ENCODE assay signal across 8 mouse cellular contexts in the genomic region with DNA sequence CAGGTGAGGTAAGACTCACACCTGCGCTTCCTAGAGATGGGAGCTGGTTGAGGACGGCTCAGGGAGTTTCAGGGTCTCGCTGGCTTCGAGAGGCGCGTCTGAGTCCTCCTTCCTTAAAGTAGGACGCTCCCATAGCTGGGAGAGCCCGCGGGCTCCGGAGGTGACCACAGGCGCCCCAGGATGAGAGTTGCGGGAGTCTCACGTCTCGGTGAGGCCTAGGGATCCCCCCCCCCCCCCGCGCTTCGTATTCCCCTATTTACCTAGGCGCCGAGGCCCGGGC. TPM values are rescaled to one million over a fixed set of nuclear protein-coding genes. Genes with fewer than 3 reads are reported as not detected.
DNase-seq lines count a peak whose midpoint lies in the region; ATAC-seq and TF ChIP-seq lines count a peak whose summit lies in the region.

No protein-coding gene starts in this region.

- WGBS in heart, adult 2 months, result 2% methylated on average over 19 of the region's 20 CpGs
- WGBS in forebrain, embryonic 14.5 days, result 0% methylated on average over 17 of the region's 20 CpGs
- WGBS in liver, embryonic 14.5 days (ENCODE audit: insufficient replicate concordance), result under 1% methylated on average over 20 of the region's 20 CpGs

- peak overlapping the region; percentile 66 for H3K9ac ChIP-seq in heart, adult 2 months (ENCODE audit: low read depth, low read length)
- peak overlapping the region; percentile 57 for H3K9ac ChIP-seq in forebrain, embryonic 14.5 days (ENCODE audit: low read length)
- peak overlapping the region; percentile 83 for H3K9ac ChIP-seq in liver, embryonic 14.5 days (replicated peaks)

- TF ChIP-seq EP300 in heart, adult 2 months (IDR thresholded peaks at IDR 0.05; ENCODE audit: insufficient read depth, low read depth, low read length), result no peak
- TF ChIP-seq EP300 in liver, embryonic 14.5 days (IDR thresholded peaks at IDR 0.05; ENCODE audit: low read depth), result no peak

- no peak for TF ChIP-seq POLR2A in heart, adult 2 months (IDR thresholded peaks at IDR 0.05; ENCODE audit: insufficient read depth, low read depth, low read length)

- intact Hi-C loops in heart, adult 2 months (cut with DNase I), result loop anchor here (1.0 to 2.0 kb wide), 2 partner anchors 15 to 32 kb away; no protein-coding TSS in a partner anchor

- peak overlapping the region; percentile 88 for H3K27ac ChIP-seq in heart, adult 2 months
- H3K27ac ChIP-seq in forebrain, embryonic 14.5 days (ENCODE audit: low read depth, low read length), result peak overlapping the region; percentile 30; the same call in 1 of the 2 replicates
- peak overlapping the region; percentile 74 for H3K27ac ChIP-seq in liver, embryonic 14.5 days

- peaks cover 11% of the 10 kb centered on the region for H3K4me1 ChIP-seq in heart, adult 2 months (ENCODE audit: control insufficient read depth, insufficient read depth, low read length)
- H3K4me1 ChIP-seq in forebrain, embryonic 14.5 days (ENCODE audit: control insufficient read depth, insufficient read depth, low read length), result peaks cover 26% of the 10 kb centered on the region
- peaks cover 21 to 26% of the 10 kb centered on the region in 2 experiments for H3K4me1 ChIP-seq in liver, embryonic 14.5 days (replicated peaks; ENCODE audit: control insufficient read depth in 2 of 2, insufficient read depth in 2 of 2, low read length in 1 of 2)

- H3K4me2 ChIP-seq in forebrain, embryonic 14.5 days (ENCODE audit: low read length), result peak overlapping the region; percentile 80
- peak overlapping the region; percentile 71 for H3K4me2 ChIP-seq in liver, embryonic 14.5 days (ENCODE audit: low read depth)

- peak overlapping the region; percentile 65 for H3ac ChIP-seq in C2C12 (ENCODE audit: control insufficient read depth, insufficient read length, low read depth)

- no peaks in the 10 kb centered on the region for H3K36me3 ChIP-seq in heart, adult 2 months (ENCODE audit: control insufficient read depth, insufficient read depth, low read length)
- no peaks in the 10 kb centered on the region for H3K36me3 ChIP-seq in C2C12 (ENCODE audit: control insufficient read depth, insufficient read depth)
- no peaks in the 10 kb centered on the region for H3K36me3 ChIP-seq in forebrain, embryonic 14.5 days (ENCODE audit: control insufficient read depth, insufficient read depth, low read length)
- no peaks in the 10 kb centered on the region; the same call in 1 of the 2 replicates for H3K36me3 ChIP-seq in liver, embryonic 14.5 days (replicated peaks; ENCODE audit: control insufficient read depth, insufficient read depth, low read depth)

- no peak for TF ChIP-seq CTCF in heart, adult 2 months (IDR thresholded peaks at IDR 0.05)
- TF ChIP-seq CTCF in C2C12 (IDR thresholded peaks at IDR 0.05; ENCODE audit: control insufficient read depth, insufficient read depth, insufficient read length), result no peak
- no peak for TF ChIP-seq CTCF in liver, embryonic 14.5 days (IDR thresholded peaks at IDR 0.05; ENCODE audit: low read depth)

- no peaks in the 10 kb centered on the region for H3K9me3 ChIP-seq in forebrain, embryonic 14.5 days (replicated peaks; ENCODE audit: control insufficient read depth, low read length)
- H3K9me3 ChIP-seq in liver, embryonic 14.5 days (ENCODE audit: control insufficient read depth, low read length), result no peaks in the 10 kb centered on the region

- peak overlapping the region; percentile 58 for H3K4me3 ChIP-seq in heart, adult 2 months
- H3K4me3 ChIP-seq in C2C12 (ENCODE audit: insufficient read depth, poor library complexity, severe bottlenecking), result peak overlapping the region; percentile 31
- H3K4me3 ChIP-seq in forebrain, embryonic 14.5 days (ENCODE audit: low read depth, low read length), result peak overlapping the region; percentile 45
- peak overlapping the region; percentile 73 to 81 for H3K4me3 ChIP-seq in liver, embryonic 14.5 days (ENCODE audit: insufficient read depth in 1 of 2, low read depth in 2 of 2, low read length in 2 of 2)

- H3K79me2 ChIP-seq in heart, adult 2 months (replicated peaks; ENCODE audit: control insufficient read depth, insufficient read depth, low read length), result no peaks in the 10 kb centered on the region
- no peaks in the 10 kb centered on the region for H3K79me2 ChIP-seq in C2C12 (ENCODE audit: control insufficient read depth, insufficient read depth)

- no peak for DNase-seq in heart, adult 2 months
- no peak for DNase-seq in heart, adult 9 months (ENCODE audit: low spot score in 2 of 2)
- DNase-seq in forebrain, embryonic 14.5 days (ENCODE audit: low spot score), result no peak
- DNase-seq in liver, embryonic 14.5 days (ENCODE audit: low read depth in 3 of 3, low spot score in 3 of 3), result no peak
- DNase-seq in frontal cortex, postnatal 10 days (ENCODE audit: low spot score in 2 of 2), result no peak
- DNase-seq in layer of hippocampus, postnatal 10 days (ENCODE audit: low spot score in 2 of 2), result no peak
- no peak for DNase-seq in layer of hippocampus, adult 8-10 months (ENCODE audit: low spot score in 2 of 2)

- ATAC-seq in forebrain, embryonic 14.5 days, result no peak
- ATAC-seq in liver, embryonic 14.5 days (ENCODE audit: insufficient read depth), result peak; percentile 37

- no peaks in the 10 kb centered on the region for H3K79me3 ChIP-seq in C2C12 (ENCODE audit: low read depth)

- no peaks in the 10 kb centered on the region for H3K27me3 ChIP-seq in heart, adult 2 months (ENCODE audit: control insufficient read depth, insufficient read depth, low read length)
- H3K27me3 ChIP-seq in C2C12 (ENCODE audit: control insufficient read depth, insufficient read depth, insufficient read length), result no peaks in the 10 kb centered on the region
- no peaks in the 10 kb centered on the region; the same call in 1 of the 2 replicates for H3K27me3 ChIP-seq in forebrain, embryonic 14.5 days (replicated peaks; ENCODE audit: control insufficient read depth, insufficient read depth, low read length)
- peaks cover 8% of the 10 kb centered on the region for H3K27me3 ChIP-seq in liver, embryonic 14.5 days (ENCODE audit: control insufficient read depth, insufficient read depth, low read length)

TF ChIP-seq in C2C12, 6 proteins besides CTCF, POLR2A, EP300 and RAD21:
- TF ChIP-seq MAX (IDR thresholded peaks at IDR 0.05) (no peak), CEBPB (IDR thresholded peaks at IDR 0.05; ENCODE audit: low read depth) (no peak), MYOG (IDR thresholded peaks at IDR 0.05; ENCODE audit: control insufficient read depth, extremely low read depth, insufficient read length) (no peak), MYOD1 (IDR thresholded peaks at IDR 0.05; ENCODE audit: control insufficient read depth, insufficient read length, low read depth) (no peak), FOSL1 (IDR thresholded peaks at IDR 0.05; ENCODE audit: insufficient read depth, low read length, poor library complexity, severe bottlenecking) (no peak), USF1 (IDR thresholded peaks at IDR 0.05; ENCODE audit: low read depth) (no peak)

RNA-seq across cellular contexts. Expression of a gene that starts 0.3 kb away (rescaled TPM):
- 10 to 100 TPM; 13.7 to 14.8 TPM for total RNA-seq in heart, adult 2 months (2021)
- polyA plus RNA-seq in heart, adult 2 months (2012; rRNA removed), result 23.0 and 36.2 TPM in 2 replicates
- 6.7 TPM for polyA plus RNA-seq in C2C12 (2012; fragmentation: generic; extraction: Trizol)
- polyA plus RNA-seq in forebrain, embryonic 14.5 days (2014; fragmentation: Nextera tagmentation; extraction: Ambion mirVana), result 42.6 and 54.7 TPM in 2 replicates
- 10.3 and 11.1 TPM in 2 replicates for polyA plus RNA-seq in liver, embryonic 14.5 days (2012; rRNA removed)
- polyA plus RNA-seq in liver, embryonic 14.5 days (2014; fragmentation: Nextera tagmentation; extraction: Ambion mirVana), result 7.2 and 9.6 TPM in 2 replicates
- total RNA-seq in layer of hippocampus, postnatal 10 days (2021), result 10 to 100 TPM; 75.5 to 81.2 TPM
- 10 to 100 TPM; 18.1 to 22.7 (median 19.8) TPM for total RNA-seq in layer of hippocampus, adult 8-10 months (2022)

RNA-seq across cellular contexts. Expression of a gene that starts 18.6 kb away (rescaled TPM):
- total RNA-seq in heart, adult 2 months (2021), result 10 to 100 TPM; 55.9 to 69.5 TPM
- polyA plus RNA-seq in heart, adult 2 months (2012; rRNA removed), result 142 and 198 TPM in 2 replicates
- 124 TPM for polyA plus RNA-seq in C2C12 (2012; fragmentation: generic; extraction: Trizol)
- polyA plus RNA-seq in forebrain, embryonic 14.5 days (2014; fragmentation: Nextera tagmentation; extraction: Ambion mirVana), result 163 and 174 TPM in 2 replicates
- polyA plus RNA-seq in liver, embryonic 14.5 days (2012; rRNA removed), result 51.6 and 54.4 TPM in 2 replicates
- polyA plus RNA-seq in liver, embryonic 14.5 days (2014; fragmentation: Nextera tagmentation; extraction: Ambion mirVana), result 73.5 and 82.2 TPM in 2 replicates
- 10 to 100 TPM; 52.8 to 58.3 TPM for total RNA-seq in layer of hippocampus, postnatal 10 days (2021)
- 10 to 100 TPM; 62.9 to 80.4 (median 72.9) TPM for total RNA-seq in layer of hippocampus, adult 8-10 months (2022)

RNA-seq across cellular contexts. Expression of a gene that starts 37.7 kb away (rescaled TPM):
- 10 to 100 TPM; 81.9 to 98.6 TPM for total RNA-seq in heart, adult 2 months (2021)
- 57.2 TPM in 2 replicates for polyA plus RNA-seq in heart, adult 2 months (2012; rRNA removed)
- polyA plus RNA-seq in C2C12 (2012; fragmentation: generic; extraction: Trizol), result 115 TPM
- polyA plus RNA-seq in forebrain, embryonic 14.5 days (2014; fragmentation: Nextera tagmentation; extraction: Ambion mirVana), result 124 and 147 TPM in 2 replicates
- 20.4 and 23.7 TPM in 2 replicates for polyA plus RNA-seq in liver, embryonic 14.5 days (2012; rRNA removed)
- polyA plus RNA-seq in liver, embryonic 14.5 days (2014; fragmentation: Nextera tagmentation; extraction: Ambion mirVana), result 38.4 and 46.3 TPM in 2 replicates
- total RNA-seq in layer of hippocampus, postnatal 10 days (2021), result 10 to 100 TPM; 73.4 to 95.8 TPM
- 10 to 100 TPM; 62.0 to 88.0 (median 71.0) TPM for total RNA-seq in layer of hippocampus, adult 8-10 months (2022)

RNA-seq across cellular contexts. Expression of a gene that starts 37.7 kb away (rescaled TPM):
- 100 to 1,000 TPM; 545 to 681 TPM for total RNA-seq in heart, adult 2 months (2021)
- polyA plus RNA-seq in heart, adult 2 months (2012; rRNA removed), result 823 and 843 TPM in 2 replicates
- polyA plus RNA-seq in C2C12 (2012; fragmentation: generic; extraction: Trizol), result 44.0 TPM
- 63.1 TPM in 2 replicates for polyA plus RNA-seq in forebrain, embryonic 14.5 days (2014; fragmentation: Nextera tagmentation; extraction: Ambion mirVana)
- polyA plus RNA-seq in liver, embryonic 14.5 days (2012; rRNA removed), result 38.5 and 39.8 TPM in 2 replicates
- 44.3 and 48.9 TPM in 2 replicates for polyA plus RNA-seq in liver, embryonic 14.5 days (2014; fragmentation: Nextera tagmentation; extraction: Ambion mirVana)
- total RNA-seq in layer of hippocampus, postnatal 10 days (2021), result 10 to 100 TPM; 66.3 to 76.9 TPM
- total RNA-seq in layer of hippocampus, adult 8-10 months (2022), result 10 to 100 TPM; 83.6 to 98.9 (median 87.1) TPM

RNA-seq across cellular contexts. Expression of a gene that starts 42.1 kb away (rescaled TPM):
- 1 to 10 TPM; 5.0 to 5.7 TPM for total RNA-seq in heart, adult 2 months (2021)
- polyA plus RNA-seq in heart, adult 2 months (2012; rRNA removed), result 5.2 and 6.4 TPM in 2 replicates
- 28.1 TPM for polyA plus RNA-seq in C2C12 (2012; fragmentation: generic; extraction: Trizol)
- 6.9 and 7.9 TPM in 2 replicates for polyA plus RNA-seq in forebrain, embryonic 14.5 days (2014; fragmentation: Nextera tagmentation; extraction: Ambion mirVana)
- polyA plus RNA-seq in liver, embryonic 14.5 days (2012; rRNA removed), result 2.2 and 2.6 TPM in 2 replicates
- 2.7 and 2.8 TPM in 2 replicates for polyA plus RNA-seq in liver, embryonic 14.5 days (2014; fragmentation: Nextera tagmentation; extraction: Ambion mirVana)
- total RNA-seq in layer of hippocampus, postnatal 10 days (2021), result 1 to 10 TPM; 4.0 to 4.2 TPM
- 1 to 10 TPM; 1.0 to 2.6 (median 1.4) TPM for total RNA-seq in layer of hippocampus, adult 8-10 months (2022)

Comparison
In these comparisons a context has a peak if more than half of its experiments do, and no peak if none do; other contexts are left out.
1. H3K27ac ChIP-seq: peak in every context shown above with its lines; median percentile 88 in heart, adult 2 months; 74 in liver, embryonic 14.5 days; 30 in forebrain, embryonic 14.5 days.